Mouse (Mus musculus): ENCODE results near the gene G430095P16Rik.

The G430095P16Rik gene

DNA sequence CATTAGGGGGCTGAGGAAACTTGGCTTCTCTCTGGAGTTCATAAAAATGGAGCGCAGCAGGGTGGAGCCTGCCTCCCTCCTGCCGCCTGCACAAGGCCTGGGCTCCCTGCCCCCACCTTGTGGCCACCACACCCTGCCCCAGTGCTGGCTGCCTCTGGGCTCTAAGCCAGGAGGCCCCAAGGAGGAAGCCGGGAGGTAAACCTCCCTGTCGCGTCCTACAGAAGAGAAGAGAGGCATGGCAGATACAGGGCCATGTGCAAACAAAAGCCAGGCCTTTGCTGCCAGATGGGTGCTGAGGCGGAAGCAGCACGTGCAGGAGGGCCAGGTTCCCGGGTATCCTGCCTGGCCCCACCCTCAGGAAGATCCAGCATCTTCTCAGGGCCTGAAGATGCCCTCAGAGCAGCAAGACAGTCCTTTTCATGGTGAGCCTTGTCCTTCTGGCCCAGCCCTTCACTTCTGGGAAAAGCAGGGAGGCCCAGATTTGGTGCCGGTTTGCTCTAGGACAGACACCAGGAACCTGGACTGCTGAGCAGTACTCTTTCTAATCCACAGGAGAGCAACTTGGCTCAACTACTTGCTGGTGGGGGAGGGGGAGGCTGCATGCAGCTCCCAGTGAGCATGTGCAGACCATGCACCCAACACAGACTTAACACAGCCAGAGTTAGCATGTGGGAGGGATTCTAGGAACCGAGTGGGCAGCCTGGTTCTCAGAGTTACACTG, at the start of gene G430095P16Rik:
Gene G430095P16Rik (plus strand): TSS at position 158 of the 721 bp plus-strand sequence.
- peak; percentile 74 to 82 for DNase-seq

DNA sequence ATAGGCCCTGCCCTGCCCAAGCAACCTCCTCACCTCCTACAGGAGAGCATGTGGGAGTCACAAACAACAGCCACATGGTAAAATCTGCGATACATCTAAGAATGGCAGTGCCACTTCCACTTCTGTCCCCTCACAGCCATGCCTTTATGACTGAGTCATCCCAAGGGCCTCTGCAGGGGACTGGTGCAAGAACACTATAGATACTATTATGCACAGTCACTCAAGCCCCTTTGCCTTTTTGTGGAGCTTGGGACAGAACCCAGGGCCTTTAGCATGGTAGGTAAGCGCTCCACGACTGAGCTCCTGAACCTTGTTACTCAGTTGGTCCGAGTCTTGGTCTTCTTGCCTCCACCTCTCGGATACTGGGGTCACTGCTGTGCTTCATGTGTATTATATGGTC, 45.5 kb upstream of the G430095P16Rik start:
- no peak for DNase-seq

DNA sequence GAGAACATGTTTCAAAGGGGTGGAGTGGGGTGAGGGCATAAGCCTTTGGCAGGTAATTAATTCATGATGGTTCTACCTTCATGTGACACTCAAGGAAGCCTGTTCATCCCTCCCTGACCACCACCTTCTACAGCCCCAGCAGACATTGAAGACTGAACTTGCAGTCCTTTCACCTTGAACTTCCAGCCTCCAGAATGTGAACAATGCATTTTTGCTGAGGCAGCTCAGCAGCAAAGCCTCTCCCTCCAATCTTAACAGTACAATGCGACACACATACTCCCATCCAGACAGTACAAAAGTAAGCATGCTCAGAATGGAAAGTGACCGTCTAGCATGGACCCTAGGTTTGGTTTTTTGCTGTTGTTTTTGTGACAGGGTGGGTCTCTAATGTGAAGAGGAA, 41.3 kb upstream of the G430095P16Rik start:
- no peak for DNase-seq

DNA sequence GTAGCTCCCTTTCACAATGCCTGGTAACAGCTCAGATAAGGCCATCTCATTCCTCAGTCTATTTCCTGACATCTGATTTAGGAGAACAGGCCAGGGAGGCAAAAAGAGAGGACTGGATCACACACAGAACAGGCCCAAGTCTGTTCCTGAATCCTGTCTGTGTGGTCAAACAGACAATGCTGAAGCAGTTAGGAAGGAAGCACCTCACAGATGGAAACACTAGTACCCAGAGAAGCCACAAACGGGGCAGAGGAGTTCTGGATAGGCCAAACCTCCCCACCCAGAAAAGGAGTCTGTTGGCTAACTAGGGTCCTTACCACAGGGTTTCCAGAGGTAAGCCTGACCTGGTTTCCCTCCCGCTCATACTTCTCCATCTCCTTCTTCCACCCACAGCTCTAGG, 40.5 kb upstream of the G430095P16Rik start:
- DNase-seq: no peak

DNA sequence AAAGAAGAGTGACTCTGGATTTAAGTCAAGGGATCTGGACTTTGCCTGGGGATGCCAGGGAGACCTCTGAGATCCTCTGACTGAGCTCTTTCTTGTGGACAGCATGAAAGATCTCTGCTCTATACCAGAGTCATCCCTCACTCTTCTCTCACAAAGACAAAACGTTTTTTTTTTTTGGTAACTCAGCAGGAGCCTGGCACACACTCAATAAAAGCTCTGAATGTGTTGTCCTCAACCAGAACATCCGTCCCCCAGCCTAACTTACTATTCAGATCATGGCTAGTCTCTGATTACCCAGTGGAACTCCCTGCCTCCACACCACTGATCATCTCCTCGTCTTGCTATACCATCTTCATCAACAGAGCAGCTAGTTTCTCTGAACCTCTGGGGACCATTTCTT, 38.3 kb upstream of the G430095P16Rik start:
- DNase-seq: no peak

DNA sequence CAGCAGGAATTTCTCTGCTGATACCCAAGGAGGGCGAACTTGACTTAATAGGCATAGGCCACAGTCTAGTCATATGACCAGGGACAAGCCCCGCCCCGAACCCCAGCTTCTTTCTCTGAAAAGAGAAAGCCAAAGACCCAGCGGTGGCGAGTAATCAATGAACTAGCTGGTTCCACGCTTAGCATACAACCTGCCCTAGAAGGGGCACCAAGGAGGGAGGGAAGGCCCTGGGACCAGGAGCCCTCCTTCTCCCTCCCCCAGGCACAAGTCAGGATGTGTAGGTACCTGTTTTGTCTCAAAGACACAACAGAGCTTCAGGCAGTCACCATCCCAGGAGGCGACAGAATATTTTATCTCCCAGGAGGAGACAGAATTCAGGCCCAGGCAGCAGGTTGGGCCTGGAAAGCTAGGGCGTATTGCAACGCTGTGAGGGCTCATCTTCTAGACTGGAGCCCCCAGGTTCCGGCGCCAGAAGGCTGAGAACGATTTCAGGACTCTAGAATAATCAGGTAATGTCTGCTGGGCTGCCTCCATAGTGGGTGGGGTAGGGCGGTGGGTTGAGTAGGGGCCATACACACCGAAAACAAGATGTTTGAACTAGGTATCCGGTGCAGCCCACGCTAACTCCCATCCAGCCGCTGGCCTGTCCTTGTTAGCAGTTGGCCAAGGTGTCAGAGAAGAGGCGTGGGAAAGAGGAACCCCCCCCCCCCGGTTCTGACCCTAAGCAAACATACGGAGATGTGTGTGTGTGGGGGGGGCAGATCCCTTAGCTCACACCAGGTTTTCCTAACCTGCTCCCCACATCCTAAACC, 36.4 kb upstream of the G430095P16Rik start, which contains the start of gene Trmt1:
Gene Trmt1 (plus strand): TSS at position 117 of the 812 bp plus-strand sequence.
- peak; percentile 54 to 75 for DNase-seq

DNA sequence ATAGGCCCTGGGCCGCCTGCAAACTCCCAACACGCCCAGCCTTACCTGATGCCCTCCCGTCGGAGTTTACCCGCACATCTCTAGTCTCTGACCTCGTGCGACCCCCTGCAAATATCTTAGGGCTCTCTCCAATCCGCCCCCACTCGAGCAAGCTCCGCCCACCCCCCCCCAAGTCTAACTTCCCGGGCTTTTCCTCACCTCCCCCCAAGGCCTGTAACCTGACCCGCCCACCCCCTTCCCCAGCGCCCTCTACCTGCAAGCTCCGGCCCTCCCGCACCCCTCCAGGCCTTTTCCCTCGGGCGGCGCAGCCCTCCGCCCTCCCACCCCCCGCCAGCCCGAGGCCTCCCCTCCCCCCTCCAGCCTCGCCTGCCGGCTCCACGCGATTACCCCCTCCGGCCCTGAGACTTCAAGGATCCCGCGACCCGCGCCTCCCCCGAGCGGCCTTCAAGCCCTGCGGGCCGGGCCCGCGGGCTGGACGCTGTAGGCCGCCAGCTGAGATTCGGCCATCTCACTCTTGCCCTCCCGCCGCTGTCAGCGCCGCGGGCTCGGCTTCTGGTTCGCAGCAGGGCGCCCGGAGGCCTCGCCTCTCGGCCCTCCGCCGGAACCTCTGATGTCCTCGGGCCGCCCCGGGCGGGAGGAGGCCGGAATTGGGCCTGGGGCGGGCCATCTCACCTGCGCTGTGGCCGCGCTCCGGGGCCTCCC, 35.7 kb upstream of the G430095P16Rik start:
- peak; percentile 34 to 59 for DNase-seq

DNA sequence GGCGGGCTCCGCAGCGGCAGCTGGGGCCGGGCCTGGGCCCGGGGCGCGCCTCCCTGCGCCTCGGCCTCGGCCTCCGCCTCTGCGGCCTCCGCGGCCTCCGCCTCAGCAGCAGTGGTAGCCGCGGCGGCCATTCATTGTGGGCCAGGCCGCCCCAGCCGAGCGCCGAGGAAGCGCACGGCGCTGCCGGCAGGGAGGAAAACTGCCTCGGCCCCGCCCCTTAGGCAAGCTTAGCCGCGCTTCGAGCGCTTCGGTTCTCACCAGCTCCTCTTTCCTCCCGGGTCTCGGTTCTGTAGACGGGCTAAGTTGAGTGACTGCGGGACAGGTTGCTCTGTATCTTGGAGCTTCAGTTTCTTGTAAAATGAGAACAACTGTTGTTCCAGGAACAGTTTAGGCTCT, 35.1 kb upstream of the G430095P16Rik start, which contains the start of gene Nacc1:
Gene Nacc1 (minus strand): TSS at position 158 of the 396 bp plus-strand sequence.
- DNase-seq: peak; percentile 92 to 96

DNA sequence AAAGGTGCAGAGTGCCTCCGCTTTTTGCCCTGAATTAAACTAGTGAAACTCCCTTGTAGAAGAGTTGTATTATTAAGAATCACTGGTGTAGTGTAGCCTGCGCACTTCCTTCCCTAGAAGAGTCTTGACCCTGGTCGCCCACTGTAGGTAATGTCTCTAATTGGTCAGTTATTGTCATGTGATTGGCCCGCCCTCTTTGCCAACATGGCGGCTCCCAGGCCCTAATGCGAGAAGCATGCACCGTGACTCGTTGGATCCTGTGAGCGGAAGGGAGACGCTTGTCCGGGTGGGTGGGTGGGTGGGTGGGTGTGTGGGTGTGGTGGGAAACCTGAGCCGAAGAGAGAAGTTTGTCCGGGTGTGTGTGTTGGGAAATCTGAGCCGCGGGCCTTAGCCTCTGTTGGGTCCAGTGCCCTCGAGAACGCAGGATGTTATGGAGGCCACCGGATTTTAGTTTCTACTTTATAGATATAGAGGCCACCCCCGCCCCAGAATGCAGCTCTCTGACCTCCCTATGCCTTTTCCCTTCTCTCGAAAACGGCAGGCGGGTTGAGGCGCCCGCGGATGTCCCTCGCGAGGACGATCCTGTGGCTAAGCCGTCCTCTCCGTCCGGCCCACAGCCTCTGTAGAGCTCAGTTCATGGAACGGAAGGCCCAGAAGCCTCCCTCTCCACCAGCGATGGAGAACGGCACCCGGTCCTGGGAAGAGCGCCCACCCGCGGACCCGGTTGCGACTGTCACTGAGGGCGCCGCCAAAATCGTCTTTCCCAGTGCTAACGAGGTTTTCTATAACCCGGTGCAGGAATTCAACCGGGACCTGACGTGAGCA, 33.5 kb upstream of the G430095P16Rik start:
- DNase-seq: peak; percentile 93 to 95

DNA sequence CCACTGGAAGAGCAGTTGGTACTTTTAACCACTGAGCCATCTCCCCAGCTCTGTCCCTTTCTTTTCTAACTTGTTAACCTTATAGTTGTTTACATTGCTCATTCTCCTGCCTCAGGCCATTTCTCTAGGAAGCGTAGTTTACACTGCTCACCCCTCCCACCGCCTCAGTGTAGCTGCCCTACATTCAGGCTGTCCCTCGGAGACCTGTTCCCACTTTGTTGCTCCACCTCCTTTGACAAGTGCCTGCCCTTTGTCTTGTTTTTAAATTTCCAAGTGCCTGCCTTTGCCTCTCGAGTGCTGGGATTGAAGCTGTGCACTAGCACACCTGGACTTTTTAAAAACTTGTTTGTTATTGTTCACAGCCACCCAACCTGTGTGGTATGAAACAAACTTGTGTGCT, 29.5 kb upstream of the G430095P16Rik start:
- no peak for DNase-seq

DNA sequence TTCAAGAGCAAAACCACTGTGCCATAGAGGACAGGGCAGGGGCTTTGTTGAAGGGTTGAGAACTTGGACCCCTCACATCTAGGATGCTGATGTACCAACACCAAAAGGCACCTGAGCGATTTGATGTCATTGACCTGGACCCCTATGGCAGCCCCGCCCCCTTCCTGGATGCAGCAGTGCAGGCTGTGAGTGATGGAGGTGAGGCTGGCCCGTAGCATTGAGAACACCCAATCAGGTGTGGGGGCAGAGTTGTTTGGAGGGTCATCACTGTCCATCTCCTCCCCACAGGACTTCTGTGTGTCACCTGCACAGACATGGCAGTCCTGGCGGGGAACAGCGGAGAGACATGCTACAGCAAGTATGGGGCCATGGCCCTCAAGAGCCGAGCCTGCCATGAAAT, 27.7 kb upstream of the G430095P16Rik start:
- DNase-seq: no peak

DNA sequence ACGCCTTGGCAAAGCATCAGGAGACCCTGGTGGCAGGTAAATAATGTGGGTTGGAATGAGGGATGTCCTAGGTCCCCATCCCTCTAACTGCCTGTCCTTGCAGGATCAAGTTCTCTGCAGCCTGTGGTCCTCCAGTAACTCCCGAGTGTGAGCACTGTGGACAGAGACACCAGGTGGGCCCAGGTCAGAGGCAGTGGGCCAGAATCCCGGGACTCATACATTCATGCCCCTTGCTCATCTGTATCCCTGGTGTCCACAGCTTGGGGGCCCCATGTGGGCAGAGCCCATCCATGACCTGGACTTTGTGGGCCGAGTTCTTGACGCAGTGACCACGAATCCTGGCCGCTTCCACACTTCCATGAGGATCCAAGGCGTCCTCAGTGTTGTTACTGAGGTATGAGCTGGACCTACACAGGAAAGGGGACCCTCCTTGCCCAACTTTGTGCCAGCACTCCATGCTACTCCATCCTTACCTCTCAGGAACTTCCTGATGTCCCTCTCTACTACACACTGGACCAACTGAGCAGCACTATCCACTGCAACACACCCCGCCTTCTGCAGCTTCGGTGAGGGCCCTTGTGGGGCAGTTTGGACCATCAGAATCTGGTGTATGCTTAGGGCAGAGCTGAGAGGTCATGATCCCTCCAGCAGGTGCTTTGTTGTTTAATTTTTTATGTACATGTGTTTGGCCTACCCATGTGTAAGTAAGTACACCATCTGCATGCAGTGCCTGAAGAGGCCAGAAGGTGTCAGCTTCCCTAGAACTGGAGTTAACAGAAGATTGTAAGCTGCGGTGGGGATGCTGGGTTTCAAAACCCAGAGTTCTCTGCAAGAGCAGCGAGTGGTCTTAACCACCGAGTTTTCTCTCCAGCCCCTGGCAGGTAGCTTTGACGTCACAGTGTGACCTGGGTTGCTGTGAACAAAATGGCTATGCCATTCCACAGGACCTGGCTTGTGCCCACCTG, 25.4 kb upstream of the G430095P16Rik start:
- DNase-seq: peak in 1 of 2 experiments; percentile 69

DNA sequence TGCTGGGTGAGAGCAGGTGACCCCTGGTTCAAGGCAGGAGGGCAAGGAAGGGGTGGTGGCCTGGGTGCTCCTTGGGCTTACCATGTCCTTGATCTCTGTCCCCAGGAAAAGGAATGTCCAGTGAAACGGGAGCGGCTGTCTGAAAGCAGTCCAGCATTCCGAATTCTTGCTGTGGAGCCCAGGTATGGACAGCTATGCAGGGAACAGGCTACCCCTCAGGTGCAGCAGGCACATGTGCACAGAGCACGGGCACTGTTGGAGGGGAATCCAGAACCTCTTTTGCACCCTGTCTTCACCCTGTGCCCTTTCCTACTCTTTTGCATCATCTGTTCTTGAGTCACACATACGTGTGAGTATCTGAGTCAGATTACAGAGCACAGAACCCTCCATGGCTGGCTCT, 24.5 kb upstream of the G430095P16Rik start:
- no peak for DNase-seq

DNA sequence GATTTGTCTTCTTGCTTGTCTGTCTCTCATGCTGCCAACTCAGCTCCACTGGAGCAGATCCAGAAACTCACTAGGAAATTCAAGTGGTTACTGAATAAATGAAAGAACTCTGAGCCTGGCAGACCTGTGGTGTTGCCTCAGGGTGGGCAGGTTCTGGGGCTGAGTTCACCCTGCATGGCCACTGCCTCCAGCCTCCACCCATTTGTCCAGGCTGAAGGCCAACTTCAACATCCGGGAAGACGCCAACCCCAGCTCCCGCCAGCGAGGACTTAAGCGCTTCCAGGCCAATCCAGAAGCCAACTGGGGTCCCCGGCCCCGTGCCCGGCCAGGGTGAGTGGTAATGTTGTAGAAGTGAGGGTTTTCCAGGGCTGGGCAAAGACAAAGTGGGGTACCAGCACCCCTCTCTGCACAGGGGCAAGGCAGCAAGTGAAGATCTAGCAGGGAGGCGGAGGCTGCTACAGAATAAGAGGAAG, 23.8 kb upstream of the G430095P16Rik start:
- peak; percentile 82 to 83 for DNase-seq

DNA sequence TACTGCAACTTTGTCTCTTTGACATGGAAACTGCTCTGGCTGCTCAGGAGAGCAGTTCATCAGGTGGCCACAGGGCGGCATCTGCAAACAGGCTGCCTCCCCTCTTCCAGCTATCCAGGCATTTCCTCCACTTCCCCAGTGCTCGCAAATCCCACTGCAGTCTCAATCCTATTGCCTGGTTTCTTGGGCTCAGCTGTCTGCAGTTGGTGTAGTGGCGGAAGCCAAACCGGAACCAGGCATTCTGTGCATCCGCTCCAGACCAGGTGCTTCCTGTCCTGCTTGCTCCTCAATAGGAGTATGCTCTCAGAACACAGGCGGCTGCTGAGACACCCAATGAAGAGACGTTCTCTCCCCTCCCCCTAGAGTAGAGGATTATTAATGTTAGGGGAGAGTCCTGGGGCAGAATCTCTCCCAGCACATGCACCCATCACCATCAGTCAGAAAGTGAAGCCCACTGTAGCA, 22.9 kb upstream of the G430095P16Rik start:
- DNase-seq: peak; percentile 79 to 88

DNA sequence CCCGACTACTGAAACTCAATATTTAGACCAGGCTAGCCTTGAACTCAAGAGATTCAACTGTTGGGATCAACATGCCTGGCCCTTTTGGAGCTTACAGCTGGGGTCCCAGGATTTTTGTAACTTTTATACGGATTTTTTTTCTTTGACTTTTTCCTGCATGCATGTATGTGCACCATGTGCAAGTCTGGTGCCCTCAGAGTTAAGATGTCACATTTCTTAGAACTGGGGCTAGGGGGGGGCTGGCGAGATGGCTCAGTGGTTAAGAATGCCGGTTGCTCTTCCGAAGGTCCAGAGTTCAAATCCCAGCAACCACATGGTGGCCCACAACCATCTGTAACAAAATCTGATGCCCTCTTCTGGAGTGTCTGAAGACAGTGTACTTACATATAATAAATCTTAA, 22.3 kb upstream of the G430095P16Rik start:
- no peak for DNase-seq

DNA sequence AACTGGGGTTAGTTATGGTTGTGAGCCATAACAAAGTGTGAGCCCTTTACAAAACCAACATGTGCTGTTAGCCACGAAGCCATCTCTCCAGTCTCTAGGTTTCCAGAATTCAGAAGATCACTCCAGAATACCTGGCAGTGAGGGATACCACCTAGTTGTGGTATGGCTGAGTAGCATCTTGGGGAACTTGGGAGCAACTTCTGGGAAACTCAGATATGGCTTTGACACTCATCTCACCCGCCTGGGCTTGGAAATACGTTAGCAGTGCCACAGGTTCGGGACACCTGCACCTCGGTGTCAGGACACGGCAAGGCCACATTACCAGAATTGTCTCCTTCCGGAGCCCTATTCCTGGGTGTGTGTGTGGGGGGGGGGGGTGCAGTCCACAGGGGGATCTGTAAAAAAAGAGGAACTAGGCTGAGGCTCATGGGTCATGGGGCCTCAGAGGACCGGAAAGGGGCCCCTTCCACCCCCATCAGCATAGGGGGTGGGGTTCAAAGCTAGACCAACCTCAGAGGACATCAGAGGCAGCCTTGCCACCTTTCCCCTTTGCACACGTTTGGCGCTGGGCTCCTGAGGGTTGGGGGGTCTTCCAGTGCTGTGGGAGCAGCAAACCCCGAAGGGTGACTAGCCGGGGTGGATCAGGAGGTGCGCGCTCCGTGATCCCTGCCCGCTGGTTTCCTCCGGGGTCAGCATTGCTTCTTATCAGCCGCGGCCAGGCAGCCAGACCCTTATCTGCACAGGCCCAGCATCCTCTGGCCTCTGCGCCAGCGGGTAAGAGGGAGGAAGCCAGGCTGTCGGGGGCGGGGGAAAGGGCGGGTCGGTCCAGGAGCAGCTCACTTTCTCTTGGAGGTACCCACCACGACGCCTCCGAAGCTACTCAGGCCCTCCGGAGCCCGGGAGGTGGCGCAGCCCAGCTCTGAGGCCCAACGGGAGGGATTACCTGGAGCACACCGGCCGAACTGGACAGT, 21.6 kb upstream of the G430095P16Rik start, which contains the start of gene Lyl1:
Gene Lyl1 (plus strand): TSS at position 517 of the 971 bp plus-strand sequence.
- DNase-seq: peak; percentile 74 to 79

DNA sequence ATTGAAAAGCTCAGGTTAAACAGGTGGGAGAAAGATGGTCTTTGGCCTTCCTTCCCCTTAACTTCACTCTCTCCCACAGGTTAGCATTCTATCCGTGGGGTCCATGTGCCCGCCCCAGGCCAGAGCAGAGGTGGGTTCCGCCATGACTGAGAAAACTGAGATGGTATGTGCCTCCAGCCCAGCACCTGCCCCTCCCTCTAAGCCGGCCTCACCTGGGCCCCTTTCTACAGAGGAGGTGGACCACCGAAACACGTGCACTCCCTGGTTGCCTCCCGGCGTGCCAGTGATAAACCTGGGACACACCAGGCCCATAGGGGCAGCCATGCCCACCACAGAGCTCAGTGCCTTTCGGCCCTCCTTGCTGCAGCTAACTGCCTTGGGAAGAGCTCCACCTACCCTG, 20.2 kb upstream of the G430095P16Rik start:
- no peak for DNase-seq

DNA sequence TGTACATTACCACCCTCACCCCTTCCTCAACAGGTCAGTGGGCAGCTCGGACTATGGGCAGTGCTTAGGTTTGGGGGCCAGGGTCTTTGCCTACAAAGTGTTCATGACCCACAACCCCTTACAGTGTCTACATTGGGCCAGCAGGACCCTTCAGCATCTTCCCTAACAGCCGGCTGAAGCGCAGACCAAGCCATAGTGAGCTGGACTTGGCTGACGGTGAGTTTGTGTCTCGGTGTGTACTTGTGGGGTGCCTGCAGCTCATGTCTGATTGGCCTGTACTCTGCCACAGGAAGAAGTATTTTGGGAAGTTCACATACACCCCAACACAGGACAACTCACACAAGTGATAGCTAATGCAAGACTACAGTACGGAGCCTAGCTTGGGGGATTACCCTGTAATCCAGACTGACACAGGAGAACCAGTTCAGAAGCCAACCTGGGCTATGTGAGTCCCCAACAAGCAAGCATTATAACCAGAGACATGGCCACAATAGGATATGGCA, 19.8 kb upstream of the G430095P16Rik start:
- DNase-seq: no peak

Measured in kidney, postnatal 36 days (tissue).